In the genomic region with DNA sequence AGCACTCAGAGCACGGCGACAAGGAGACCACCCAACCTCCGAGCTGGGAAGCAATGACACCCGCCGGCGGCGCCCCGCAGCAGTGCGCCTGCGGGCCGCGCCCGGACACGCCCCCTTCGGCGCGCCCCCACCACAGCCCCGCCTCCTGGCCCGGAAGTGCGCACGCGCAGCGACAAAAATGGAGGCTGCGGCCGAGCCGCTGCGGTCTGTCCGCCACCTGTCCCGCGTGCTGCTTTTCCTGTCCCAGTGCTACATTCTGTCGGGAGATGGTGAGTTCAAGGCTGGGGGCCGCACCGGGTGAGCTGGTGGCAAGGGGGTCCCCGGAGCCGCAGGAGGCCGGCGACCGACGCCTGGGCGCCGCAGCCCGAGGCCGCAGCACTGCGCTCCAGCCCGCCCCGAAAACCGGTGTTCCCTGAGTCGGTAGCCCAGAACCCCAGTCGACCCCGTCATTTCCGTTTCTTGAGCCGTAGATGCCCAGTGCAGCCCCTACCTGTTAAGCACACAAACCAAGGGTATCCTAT, we compare ENCODE assay signal across 8 mouse cellular contexts. TPM values are rescaled to one million over a fixed set of nuclear protein-coding genes. Genes with fewer than 3 reads are reported as not detected.
A peak's percentile ranks its signal among the peaks of the same experiment; 100 is the strongest.
DNase-seq lines count a peak whose midpoint lies in the region; ATAC-seq and TF ChIP-seq lines count a peak whose summit lies in the region.

No protein-coding gene starts in this region.

- H3K36me3 ChIP-seq in hindbrain, embryonic 11.5 days (ENCODE audit: control insufficient read depth, insufficient read depth, low read length), result no peaks in the 10 kb centered on the region
- H3K36me3 ChIP-seq in lung, embryonic 16.5 days (ENCODE audit: control insufficient read depth, insufficient read depth, low read length), result peaks cover 14% of the 10 kb centered on the region
- H3K36me3 ChIP-seq in thymus, adult 2 months (ENCODE audit: control insufficient read depth, insufficient read depth, low read length), result peaks cover 11% of the 10 kb centered on the region

- 0 out of 2 replicates have a peak, but pooled peaks have one; percentile 26 for TF ChIP-seq CTCF in thymus, adult 2 months (IDR thresholded peaks at IDR 0.05; ENCODE audit: borderline replicate concordance, control insufficient read depth, extremely low read depth, insufficient read depth, low read length, poor library complexity)

- peak overlapping the region; percentile 43; the same call in 1 of the 2 replicates for H3K27ac ChIP-seq in hindbrain, embryonic 11.5 days (ENCODE audit: low read depth, low read length)
- H3K27ac ChIP-seq in lung, embryonic 16.5 days (ENCODE audit: low read length), result peak overlapping the region; percentile 98
- no peak overlapping the region for H3K27ac ChIP-seq in thymus, adult 2 months (ENCODE audit: control insufficient read depth, insufficient read depth, low read length)

- no peaks in the 10 kb centered on the region for H3K9me3 ChIP-seq in hindbrain, embryonic 11.5 days (ENCODE audit: control insufficient read depth, low read length)
- H3K9me3 ChIP-seq in lung, embryonic 16.5 days (ENCODE audit: control insufficient read depth, low read length), result no peaks in the 10 kb centered on the region

- peak overlapping the region; percentile 63 for H3K9ac ChIP-seq in hindbrain, embryonic 11.5 days (ENCODE audit: low read depth, low read length)
- peak overlapping the region; percentile 86 for H3K9ac ChIP-seq in lung, embryonic 16.5 days (ENCODE audit: low read length)

- H3K4me1 ChIP-seq in hindbrain, embryonic 11.5 days (replicated peaks; ENCODE audit: control insufficient read depth, insufficient read depth, low read length), result 0 out of 2 replicates have a peak, but pooled peaks cover 4% of the 10 kb centered on the region
- peaks cover 14% of the 10 kb centered on the region for H3K4me1 ChIP-seq in lung, embryonic 16.5 days (replicated peaks; ENCODE audit: control insufficient read depth, insufficient read depth, low read length)
- peaks cover 5% of the 10 kb centered on the region; the same call in 1 of the 2 replicates for H3K4me1 ChIP-seq in thymus, adult 2 months (replicated peaks; ENCODE audit: control insufficient read depth, insufficient read depth, low read length)

- ATAC-seq in hindbrain, embryonic 11.5 days (ENCODE audit: low FRiP score), result peak; percentile 97
- peak; percentile 96 for ATAC-seq in lung, embryonic 16.5 days (ENCODE audit: low read depth)

- no peaks in the 10 kb centered on the region for H3K27me3 ChIP-seq in hindbrain, embryonic 11.5 days (ENCODE audit: control insufficient read depth, insufficient read depth, low read length)
- no peaks in the 10 kb centered on the region for H3K27me3 ChIP-seq in lung, embryonic 16.5 days (ENCODE audit: control insufficient read depth, insufficient read depth, low read depth, low read length)
- H3K27me3 ChIP-seq in thymus, adult 2 months (ENCODE audit: control insufficient read depth, insufficient read depth, low read length), result no peaks in the 10 kb centered on the region

- H3K4me3 ChIP-seq in hindbrain, embryonic 11.5 days (ENCODE audit: low read depth, low read length), result peak overlapping the region; percentile 61
- H3K4me3 ChIP-seq in lung, embryonic 16.5 days (ENCODE audit: low read length), result peak overlapping the region; percentile 84
- H3K4me3 ChIP-seq in thymus, adult 2 months (ENCODE audit: control insufficient read depth, insufficient read depth, low read length), result peak overlapping the region; percentile 70

- peak; percentile 78; the same call in 1 of the 2 replicates for TF ChIP-seq POLR2A in thymus, adult 2 months (IDR thresholded peaks at IDR 0.05; ENCODE audit: control insufficient read depth, extremely low read depth, insufficient read depth, low read length, poor library complexity)

- DNase-seq in Muller cell, postnatal 12 days (ENCODE audit: inconsistent ontology term), result peak; percentile 89
- DNase-seq in cerebellum, adult 9-10 months, result peak; percentile 88
- DNase-seq in frontal cortex, adult 2 months (ENCODE audit: extremely low spot score in 1 of 2, low spot score in 1 of 2), result peak; percentile 49 to 86
- peak; percentile 93 for DNase-seq in hindbrain, embryonic 11.5 days (ENCODE audit: low spot score)
- DNase-seq in layer of hippocampus, adult 9-11 months, result peak; percentile 77
- peak; percentile 64 for DNase-seq in ovary, adult 18-20 months (ENCODE audit: low spot score)
- DNase-seq in thymus, adult 2 months, result peak; percentile 89

- under 1% methylated on average over 52 of the region's 52 CpGs for WGBS in hindbrain, embryonic 11.5 days
- under 1% methylated on average over 49 of the region's 52 CpGs for whole genome bisulfite sequencing in lung, embryonic 16.5 days
- under 1% methylated on average over 52 of the region's 52 CpGs for WGBS in thymus, adult 2 months

- H3K4me2 ChIP-seq in hindbrain, embryonic 11.5 days (replicated peaks; ENCODE audit: low read depth, low read length), result peak overlapping the region; percentile 50
- peak overlapping the region; percentile 91 for H3K4me2 ChIP-seq in lung, embryonic 16.5 days (ENCODE audit: low read depth, low read length)

RNA-seq across cellular contexts. Expression of gene Tm2d3, which starts 2.4 kb away (rescaled TPM):
- polyA plus RNA-seq in frontal cortex, adult 2 months (2012; rRNA removed), result 99.7 and 106 TPM in 2 replicates
- polyA plus RNA-seq in hindbrain, embryonic 11.5 days (2014; fragmentation: Nextera tagmentation; extraction: Ambion mirVana), result 71.6 and 72.1 TPM in 2 replicates
- polyA plus RNA-seq in lung, embryonic 16.5 days (2015; fragmentation: Nextera tagmentation; extraction: Ambion mirVana), result 79.6 and 93.7 TPM in 2 replicates
- 104 and 117 TPM in 2 replicates for polyA plus RNA-seq in thymus, adult 2 months (2012; rRNA removed)

RNA-seq across cellular contexts. Expression of gene Tarsl2, which starts 48.7 kb away (rescaled TPM):
- 17.5 and 18.8 TPM in 2 replicates for polyA plus RNA-seq in frontal cortex, adult 2 months (2012; rRNA removed)
- polyA plus RNA-seq in hindbrain, embryonic 11.5 days (2014; fragmentation: Nextera tagmentation; extraction: Ambion mirVana), result 11.4 and 13.4 TPM in 2 replicates
- 7.0 and 7.9 TPM in 2 replicates for polyA plus RNA-seq in lung, embryonic 16.5 days (2015; fragmentation: Nextera tagmentation; extraction: Ambion mirVana)
- 4.2 and 4.8 TPM in 2 replicates for polyA plus RNA-seq in thymus, adult 2 months (2012; rRNA removed)
